Mouse (Mus musculus): Measurements from ENCODE around the gene Kdm5b.

DNA sequence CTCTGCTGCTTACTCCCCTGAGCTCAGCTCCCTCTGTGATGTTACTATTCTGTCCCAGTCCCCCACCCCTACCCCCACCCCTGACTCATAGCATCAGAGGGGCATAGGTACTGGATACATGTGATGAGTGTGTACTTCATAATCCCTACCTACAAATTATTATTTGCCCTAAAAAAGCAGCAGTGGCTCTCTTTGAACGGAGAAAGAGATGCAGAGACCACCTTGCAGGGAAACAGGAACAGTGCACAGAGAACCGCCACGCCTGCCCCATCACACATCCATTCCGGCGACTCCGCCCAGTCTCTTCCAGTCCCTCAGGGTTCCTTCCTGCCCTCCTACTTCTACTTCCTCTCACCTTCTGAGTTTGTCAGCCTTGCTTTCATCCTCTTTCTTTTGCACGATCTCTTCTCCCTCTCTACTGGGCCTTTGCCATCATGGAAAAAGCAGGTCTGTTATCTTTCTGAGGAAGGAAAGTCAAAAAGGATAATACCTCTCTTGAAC is 10.3 kb upstream of the Kdm5b start, which contains the start of gene Mgat4e:
- no peak for TF ChIP-seq CTCF (IDR thresholded peaks at IDR 0.05; ENCODE audit: low read depth)
- TF ChIP-seq EP300 (IDR thresholded peaks at IDR 0.05; ENCODE audit: low read depth): no peak

All from liver, postnatal 0 days (tissue).